Mouse (Mus musculus) liver, embryonic 14.5 days (tissue): ENCODE measurements around the gene Tmem273. TPM values are rescaled to one million over a fixed set of nuclear protein-coding genes. Genes with fewer than 3 reads are reported as not detected.

Experiments used
- ATAC-seq: fragments of 200-750 bp; cut with Nextera tagmentation; 2 replicates; pipeline ENCODE4 v1.8.0; 2017; ENCODE audit warnings: moderate number of reproducible peaks, mild to moderate bottlenecking, moderate library complexity; ENCODE audit not compliant: insufficient read depth
- DNase-seq, 3 experiments: peaks; one replicate each; pipeline ENCODE4 v3.0.0-alpha.2; 2012 to 2013; ENCODE audit warnings: low read depth in 3 of 3, low spot score in 3 of 3
- H3K27ac ChIP-seq: fragments of 300-500 bp; sonication (generic); 2 replicates; pipeline ENCODE4 v1.5.1; 2014; ENCODE audit warnings: moderate library complexity, mild to moderate bottlenecking, control low read depth, inconsistent platforms
- H3K27me3 ChIP-seq: fragments of 300-500 bp; sonication (generic); 2 replicates; pipeline ENCODE4 v1.6.1; 2014; ENCODE audit warnings: mild to moderate bottlenecking, low read length, moderate library complexity; ENCODE audit not compliant: control insufficient read depth, insufficient read depth
- H3K36me3 ChIP-seq: fragments of 300-500 bp; sonication (generic); replicated peaks from 2 replicates; pipeline ENCODE4 v1.6.1; 2014; ENCODE audit warnings: low read depth; ENCODE audit not compliant: control insufficient read depth, insufficient read depth
- H3K4me1 ChIP-seq, 2 experiments: fragments of 200-500 bp in 1 of 2; fragments of 300-500 bp in 1 of 2; sonication (generic) in 1 of 2; replicated peaks; 2 replicates each; pipeline ENCODE4 v1.6.1; 2012 to 2014; ENCODE audit warnings: antibody characterized with exemption in 1 of 2, inconsistent platforms in 1 of 2, low read length in 1 of 2; ENCODE audit not compliant: control insufficient read depth in 2 of 2, insufficient read depth in 2 of 2
- H3K4me2 ChIP-seq: fragments of 300-500 bp; sonication (generic); 2 replicates; pipeline ENCODE4 v1.6.1; 2014; ENCODE audit warnings: low read depth, mild to moderate bottlenecking, control low read depth, moderate library complexity
- H3K4me3 ChIP-seq, 2 experiments: fragments of 200-500 bp in 1 of 2; fragments of 300-500 bp in 1 of 2; sonication (generic) in 1 of 2; 2 replicates each; pipeline ENCODE4 v1.5.1; 2012 to 2014; ENCODE audit warnings: low read depth in 2 of 2, low read length in 2 of 2, mild to moderate bottlenecking in 2 of 2, control low read depth in 1 of 2, inconsistent platforms in 1 of 2, moderate library complexity in 1 of 2; ENCODE audit not compliant: insufficient read depth in 1 of 2
- H3K9ac ChIP-seq: fragments of 300-500 bp; sonication (generic); replicated peaks from 2 replicates; pipeline ENCODE4 v1.6.1; 2014; ENCODE audit warnings: mild to moderate bottlenecking, control low read depth, moderate library complexity
- H3K9me3 ChIP-seq: fragments of 300-500 bp; sonication (generic); 2 replicates; pipeline ENCODE4 v1.6.1; 2016; ENCODE audit warnings: low read length, mixed read lengths; ENCODE audit not compliant: control insufficient read depth
- CTCF ChIP-seq: IDR thresholded peaks from 2 replicates; pipeline ENCODE4 v1.5.1; 2016; ENCODE audit warnings: antibody characterized with exemption, low read depth, control low read depth
- EP300 ChIP-seq: IDR thresholded peaks from 2 replicates; pipeline ENCODE4 v1.6.1; 2016; ENCODE audit warnings: antibody characterized with exemption, low read depth
- WGBS: fragments of 180-500 bp; shearing (Covaris S2); extraction: QIAGEN DNeasy Blood & Tissue Kit; methylation state at CpG from one replicate; pipeline ENCODE4 v1.1.7; 2014; ENCODE audit not compliant: insufficient replicate concordance; 5-methylcytosine and 5-hydroxymethylcytosine counted together
- polyA plus RNA-seq, 2 experiments: library from polyadenylated mRNA; depleted of rRNA in 1 of 2; stranded (reverse) in 1 of 2; unstranded in 1 of 2; fragments of >200 nt; fragmentation: Nextera tagmentation in 1 of 2; extraction: Ambion mirVana in 1 of 2; gene quantifications; 2 replicates each; pipeline versions ENCODE4 v1.2.1 to v1.2.3; 2012 to 2014

The Tmem273 gene
- polyA plus RNA-seq, 2 experiments: 1.4 to 1.5 TPM

GRCm38 (mm10) chr14:32814961-32815360 is 29.2 kb downstream of the Tmem273 start:
- no peak overlapping the region for H3K9ac ChIP-seq
- H3K4me1 ChIP-seq: no peaks in the 10 kb centered on the region
- H3K27me3 ChIP-seq: no peaks in the 10 kb centered on the region
- no peak for DNase-seq
- ATAC-seq: no peak
- TF ChIP-seq CTCF: no peak
- TF ChIP-seq EP300: no peak
- 40% methylated on average over 4 of the region's 4 CpGs for WGBS
- no peaks in the 10 kb centered on the region for H3K9me3 ChIP-seq
- H3K36me3 ChIP-seq: no peaks in the 10 kb centered on the region
- no peak overlapping the region for H3K27ac ChIP-seq
- no peak overlapping the region for H3K4me2 ChIP-seq
- no peak overlapping the region for H3K4me3 ChIP-seq

- Histone ChIP-seq H3K4me2 (no peak overlapping the region), H3K27ac (no peak overlapping the region), H3K9me3 (no peaks in the 10 kb centered on the region), H3K36me3 (no peaks in the 10 kb centered on the region), H3K27me3 (no peaks in the 10 kb centered on the region), H3K9ac (no peak overlapping the region), H3K4me1 (no peaks in the 10 kb centered on the region), H3K4me3 (no peak overlapping the region)
- 46% methylated on average over 4 of the region's 4 CpGs for WGBS
- TF ChIP-seq EP300 (no peak), CTCF (no peak; the same call in 1 of the 2 replicates)
- no peak for DNase-seq
- ATAC-seq: no peak
Observed at GRCm38 (mm10) chr14:32816533-32816932, 30.8 kb downstream of the Tmem273 start.

- ATAC-seq (no peak), DNase-seq (no peak)
- WGBS: 53% methylated on average over 7 of the region's 7 CpGs
Observed at GRCm38 (mm10) chr14:32817258-32817657, 31.5 kb downstream of the Tmem273 start.

GRCm38 (mm10) chr14:32819297-32819696 is 33.5 kb downstream of the Tmem273 start:
- H3K4me1 ChIP-seq: no peaks in the 10 kb centered on the region
- ATAC-seq (no peak), DNase-seq (no peak)
- H3K36me3 ChIP-seq: no peaks in the 10 kb centered on the region
- H3K9ac ChIP-seq: no peak overlapping the region
- no peak overlapping the region for H3K27ac ChIP-seq
- no peak overlapping the region for H3K4me3 ChIP-seq
- H3K27me3 ChIP-seq: no peaks in the 10 kb centered on the region
- no peak overlapping the region for H3K4me2 ChIP-seq
- no peaks in the 10 kb centered on the region for H3K9me3 ChIP-seq
- 56% methylated on average over 1 of the region's 1 CpGs for WGBS
- TF ChIP-seq EP300 (no peak), CTCF (no peak)

More at GRCm38 (mm10) chr14:32817258-32817657, 31.5 kb downstream of the Tmem273 start:
- H3K9me3 ChIP-seq: no peaks in the 10 kb centered on the region
- H3K9ac ChIP-seq: no peak overlapping the region
- H3K4me2 ChIP-seq: no peak overlapping the region
- no peaks in the 10 kb centered on the region for H3K36me3 ChIP-seq
- no peak overlapping the region for H3K4me3 ChIP-seq
- H3K4me1 ChIP-seq: no peaks in the 10 kb centered on the region
- no peak overlapping the region for H3K27ac ChIP-seq
- H3K27me3 ChIP-seq: no peaks in the 10 kb centered on the region
- TF ChIP-seq EP300 (no peak), CTCF (no peak)

GRCm38 (mm10) chr14:32822812-32823211 is 37.0 kb downstream of the Tmem273 start:
- no peak overlapping the region for H3K27ac ChIP-seq
- 0 out of 4 replicates have a peak, but pooled peaks cover 0 to 4% of the 10 kb centered on the region in 2 experiments for H3K4me1 ChIP-seq
- H3K4me3 ChIP-seq: no peak overlapping the region
- DNase-seq (no peak), ATAC-seq (no peak)
- H3K9me3 ChIP-seq: no peaks in the 10 kb centered on the region
- H3K4me2 ChIP-seq: no peak overlapping the region
- no peaks in the 10 kb centered on the region for H3K27me3 ChIP-seq
- TF ChIP-seq EP300 (no peak), CTCF (no peak)
- no peak overlapping the region for H3K9ac ChIP-seq
- H3K36me3 ChIP-seq: no peaks in the 10 kb centered on the region
- 45% methylated on average over 4 of the region's 4 CpGs for WGBS
